Mouse (Mus musculus) embryonic facial prominence, embryonic 11.5 days (tissue): ENCODE data around the gene Phf5a. TPM values are rescaled to one million over a fixed set of nuclear protein-coding genes. Genes with fewer than 3 reads are reported as not detected.

Experiments
- ATAC-seq: fragments of 200-750 bp; cut with Nextera tagmentation; replicated peaks from 2 replicates; pipeline ENCODE4 v1.8.0; 2017; ENCODE audit warnings: low read depth; ENCODE audit not compliant: insufficient number of reproducible peaks, low FRiP score, low TSS enrichment
- DNase-seq: peaks from one replicate; pipeline ENCODE4 v3.0.0-alpha.2; 2015; ENCODE audit warnings: low spot score
- H3K27ac ChIP-seq: fragments of 300-500 bp; sonication (generic); replicated peaks from 2 replicates; pipeline ENCODE4 v1.5.1; 2014; ENCODE audit warnings: mild to moderate bottlenecking, low read depth, low read length, control low read depth
- H3K27me3 ChIP-seq: fragments of 300-500 bp; sonication (generic); 2 replicates; pipeline ENCODE4 v1.6.1; 2014; ENCODE audit warnings: mild to moderate bottlenecking, low read length, moderate library complexity, mixed read lengths; ENCODE audit not compliant: control insufficient read depth, insufficient read depth
- H3K36me3 ChIP-seq: fragments of 300-500 bp; sonication (generic); replicated peaks from 2 replicates; pipeline ENCODE4 v1.6.1; 2014; ENCODE audit warnings: low read depth, mild to moderate bottlenecking, low read length, moderate library complexity, mixed read lengths; ENCODE audit not compliant: control insufficient read depth, insufficient read depth
- H3K4me1 ChIP-seq: fragments of 300-500 bp; sonication (generic); 2 replicates; pipeline ENCODE4 v1.6.1; 2014; ENCODE audit warnings: low read length, mixed read lengths; ENCODE audit not compliant: control insufficient read depth, insufficient read depth
- H3K4me2 ChIP-seq: fragments of 300-500 bp; sonication (generic); 2 replicates; pipeline ENCODE4 v1.6.1; 2014; ENCODE audit warnings: low read depth, mild to moderate bottlenecking, control low read depth, low read length, moderate library complexity
- H3K4me3 ChIP-seq: fragments of 300-500 bp; sonication (generic); 2 replicates; pipeline ENCODE4 v1.5.1; 2014; ENCODE audit warnings: low read depth, low read length, control low read depth
- H3K9ac ChIP-seq: fragments of 300-500 bp; sonication (generic); replicated peaks from 2 replicates; pipeline ENCODE4 v1.6.1; 2014; ENCODE audit warnings: mild to moderate bottlenecking, control low read depth, low read length
- H3K9me3 ChIP-seq: fragments of 300-500 bp; sonication (generic); replicated peaks from 2 replicates; pipeline ENCODE4 v1.6.1; 2016; ENCODE audit warnings: mild to moderate bottlenecking, low read length, inconsistent platforms, mixed read lengths; ENCODE audit not compliant: control insufficient read depth
- WGBS: fragments of 180-500 bp; shearing (Covaris S2); extraction: QIAGEN DNeasy Blood & Tissue Kit; methylation state at CpG from one replicate; pipeline ENCODE4 v1.1.7; 2014; 5-methylcytosine and 5-hydroxymethylcytosine counted together
- polyA plus RNA-seq: library from polyadenylated mRNA; unstranded; fragments of >200 nt; fragmentation: Nextera tagmentation; extraction: Ambion mirVana; gene quantifications from 2 replicates; pipeline ENCODE4 v1.2.1, GENCODE M21; 2014

Gene Phf5a
- polyA plus RNA-seq, 1 experiment from 2014 or later, result 194 TPM

DNA sequence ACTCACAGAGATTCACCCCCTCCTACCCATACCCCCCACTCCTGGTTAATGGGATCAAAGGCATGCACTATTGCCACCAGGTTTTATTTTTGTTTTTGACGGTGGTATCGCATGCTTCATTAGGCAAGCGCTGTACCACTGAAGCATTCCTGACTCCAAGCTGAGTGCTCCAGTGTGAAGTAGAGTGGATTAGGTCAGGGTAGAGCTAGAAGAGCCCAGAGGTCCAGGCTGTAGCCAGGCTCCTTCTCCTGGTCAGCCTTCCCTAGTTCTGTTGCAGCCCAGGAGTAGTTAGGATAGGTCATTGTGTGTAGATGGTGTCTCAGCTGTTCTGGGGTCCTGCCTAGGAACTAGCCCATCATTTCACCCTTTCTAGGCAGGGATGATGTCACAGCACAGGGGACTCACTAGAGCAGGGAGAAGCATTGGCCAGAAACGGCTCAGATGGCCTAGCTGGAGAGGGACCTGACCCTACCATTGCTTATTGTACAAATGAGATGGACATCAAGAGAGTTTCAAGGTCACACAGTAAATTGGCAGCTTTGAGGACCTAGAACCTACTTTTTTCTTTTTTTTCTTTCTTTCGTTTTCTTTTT, 26.6 kb downstream of the Phf5a start:
- DNase-seq, result no peak
- 83% methylated on average over 5 of the region's 5 CpGs for WGBS
- H3K4me1 ChIP-seq, result no peaks in the 10 kb centered on the region

DNA sequence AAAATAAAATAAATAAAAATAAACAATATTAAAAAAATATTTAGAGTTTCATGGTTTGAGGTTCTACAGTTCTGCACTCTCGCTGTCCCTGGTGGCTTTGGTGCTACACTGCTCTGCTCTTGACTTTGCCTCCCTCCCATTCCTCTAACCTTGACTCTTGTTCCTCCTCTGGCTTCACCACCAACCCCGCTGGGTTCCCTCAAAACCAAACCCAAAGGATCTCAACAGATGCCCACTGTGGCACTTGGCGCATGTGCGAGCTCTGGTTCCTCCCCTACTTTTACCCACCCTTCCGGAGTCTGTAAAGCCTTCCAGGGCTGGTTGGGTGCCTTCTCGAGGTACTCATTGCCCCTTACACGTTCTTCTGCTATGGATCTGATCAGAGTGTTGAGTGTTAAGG, 29.4 kb downstream of the Phf5a start:
- ATAC-seq, result no peak
- 83% methylated on average over 7 of the region's 7 CpGs for WGBS
- no peak overlapping the region for H3K27ac ChIP-seq
- no peak overlapping the region for H3K9ac ChIP-seq
- no peaks in the 10 kb centered on the region for H3K4me1 ChIP-seq
- H3K9me3 ChIP-seq, result no peaks in the 10 kb centered on the region
- H3K27me3 ChIP-seq, result no peaks in the 10 kb centered on the region
- H3K4me3 ChIP-seq, result no peak overlapping the region
- no peak for DNase-seq
- no peaks in the 10 kb centered on the region for H3K36me3 ChIP-seq
- no peak overlapping the region for H3K4me2 ChIP-seq

More for the DNA sequence above, 26.6 kb downstream of the Phf5a start:
- H3K27ac ChIP-seq, result no peak overlapping the region
- no peak overlapping the region for H3K4me2 ChIP-seq
- no peak for ATAC-seq
- no peaks in the 10 kb centered on the region; the same call in 1 of the 2 replicates for H3K36me3 ChIP-seq
- H3K9ac ChIP-seq, result no peak overlapping the region
- no peaks in the 10 kb centered on the region for H3K27me3 ChIP-seq
- no peak overlapping the region for H3K4me3 ChIP-seq
- H3K9me3 ChIP-seq, result no peaks in the 10 kb centered on the region

DNA sequence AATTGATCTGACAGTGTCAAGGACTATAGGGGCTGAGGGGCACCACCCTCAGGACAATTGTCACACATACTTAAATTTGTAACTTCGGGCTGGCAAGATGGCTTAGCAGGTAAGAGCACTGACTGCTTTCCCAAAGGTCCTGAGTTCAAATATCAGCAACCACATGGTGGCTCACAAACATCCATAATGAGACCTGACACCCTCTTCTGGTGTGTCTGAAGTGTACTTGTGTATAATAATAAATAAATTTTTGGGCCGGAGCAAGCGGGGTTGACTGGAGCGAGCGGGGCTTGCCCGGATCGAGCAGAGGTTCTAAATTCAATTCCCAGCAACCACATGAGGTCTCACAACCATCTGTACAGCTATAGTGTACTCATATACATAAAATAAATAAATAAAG, 31.4 kb downstream of the Phf5a start:
- Histone ChIP-seq H3K9me3 (no peaks in the 10 kb centered on the region), H3K27ac (no peak overlapping the region), H3K9ac (no peak overlapping the region), H3K4me1 (0 out of 2 replicates have a peak, but pooled peaks cover 4% of the 10 kb centered on the region), H3K36me3 (no peaks in the 10 kb centered on the region), H3K27me3 (no peaks in the 10 kb centered on the region), H3K4me2 (no peak overlapping the region), H3K4me3 (no peak overlapping the region)
- ATAC-seq (no peak), DNase-seq (no peak)
- WGBS, result 91% methylated on average over 7 of the region's 7 CpGs

DNA sequence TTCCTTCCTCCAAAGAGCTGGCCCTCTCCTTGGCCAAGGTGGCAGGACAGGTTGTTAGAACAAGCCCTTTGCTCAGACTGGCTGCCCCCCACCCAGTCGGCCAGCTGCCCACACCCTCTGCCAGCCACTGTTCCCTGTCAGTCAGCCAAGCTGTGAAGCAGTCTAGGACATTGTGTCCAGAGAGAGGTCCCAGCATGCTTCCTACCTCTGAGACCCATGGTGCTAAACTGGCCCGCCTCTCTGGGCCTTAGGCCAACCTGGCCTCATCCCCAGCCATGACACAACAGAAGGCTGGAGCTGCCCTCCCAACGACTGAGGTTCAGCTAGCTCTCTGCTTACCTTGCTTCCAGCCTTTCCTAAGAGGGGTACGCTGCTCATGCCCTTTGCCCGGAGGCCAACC, 32.1 kb downstream of the Phf5a start:
- no peaks in the 10 kb centered on the region for H3K9me3 ChIP-seq
- no peak for DNase-seq
- WGBS, result 74% methylated on average over 5 of the region's 5 CpGs
- ATAC-seq, result no peak
- H3K9ac ChIP-seq, result no peak overlapping the region
- no peak overlapping the region for H3K27ac ChIP-seq
- H3K27me3 ChIP-seq, result no peaks in the 10 kb centered on the region
- 0 out of 2 replicates have a peak, but pooled peaks cover 4% of the 10 kb centered on the region for H3K4me1 ChIP-seq
- H3K36me3 ChIP-seq, result no peaks in the 10 kb centered on the region
- no peak overlapping the region for H3K4me2 ChIP-seq
- H3K4me3 ChIP-seq, result no peak overlapping the region

DNA sequence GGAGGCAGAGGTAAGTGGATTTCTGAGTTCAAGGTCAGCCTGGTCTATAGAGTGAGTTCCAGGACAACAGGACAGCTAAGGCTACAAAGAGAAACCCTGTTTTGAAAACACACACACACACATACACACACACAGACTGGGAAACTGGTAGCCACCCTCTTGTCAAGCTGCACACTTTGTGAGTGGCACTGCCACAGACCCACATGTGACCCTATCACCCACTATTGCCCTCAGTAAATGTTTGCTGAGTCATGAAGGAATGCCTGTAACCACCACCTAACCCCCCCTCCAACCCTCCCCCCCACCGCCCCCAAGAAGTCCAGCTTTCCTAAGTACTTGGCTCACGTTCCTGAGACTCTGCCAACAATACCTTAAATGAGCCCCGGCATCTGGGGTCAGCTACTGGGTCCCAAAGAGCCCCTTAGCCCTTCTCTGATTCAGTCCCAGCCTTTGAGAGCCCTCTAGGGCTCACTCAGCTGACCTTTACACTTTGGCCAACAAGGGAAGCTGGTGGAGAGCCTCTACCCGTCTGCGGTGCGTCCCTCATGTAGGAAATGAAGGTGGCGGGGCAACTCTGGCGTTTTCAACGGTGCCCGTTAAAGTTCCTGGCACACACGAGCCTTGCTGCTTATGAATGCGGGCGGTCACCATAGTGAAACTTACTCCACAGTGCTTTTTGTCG, 33.0 kb downstream of the Phf5a start:
- no peak for ATAC-seq
- Histone ChIP-seq H3K4me1 (0 out of 2 replicates have a peak, but pooled peaks cover 4% of the 10 kb centered on the region), H3K27me3 (no peaks in the 10 kb centered on the region), H3K27ac (no peak overlapping the region), H3K9me3 (no peaks in the 10 kb centered on the region), H3K4me2 (no peak overlapping the region), H3K4me3 (no peak overlapping the region), H3K36me3 (no peaks in the 10 kb centered on the region), H3K9ac (no peak overlapping the region)
- 76% methylated on average over 14 of the region's 14 CpGs for WGBS
- no peak for DNase-seq

GRCm38 (mm10) chr15:81836966-81837920, 34.5 kb downstream of the Phf5a start:
- ATAC-seq (no peak), DNase-seq (no peak)
- Histone ChIP-seq H3K4me1 (0 out of 2 replicates have a peak, but pooled peaks cover 4% of the 10 kb centered on the region), H3K9ac (no peak overlapping the region), H3K27me3 (no peaks in the 10 kb centered on the region), H3K9me3 (no peaks in the 10 kb centered on the region), H3K36me3 (no peaks in the 10 kb centered on the region), H3K4me3 (no peak overlapping the region), H3K27ac (no peak overlapping the region), H3K4me2 (no peak overlapping the region)
- 57% methylated on average over 7 of the region's 7 CpGs for WGBS

GRCm38 (mm10) chr15:81836124-81836821, 35.4 kb downstream of the Phf5a start:
- WGBS, result under 1% methylated on average over 32 of the region's 33 CpGs
- ATAC-seq (peak; percentile 79), DNase-seq (peak; percentile 77)
- H3K9ac ChIP-seq, result peak overlapping the region; percentile 23
- H3K9me3 ChIP-seq, result no peaks in the 10 kb centered on the region
- H3K4me1 ChIP-seq, result 0 out of 2 replicates have a peak, but pooled peaks cover 4% of the 10 kb centered on the region
- peak overlapping the region; percentile 28 for H3K4me2 ChIP-seq
- no peak overlapping the region for H3K27ac ChIP-seq
- peak overlapping the region; percentile 28 for H3K4me3 ChIP-seq
- H3K27me3 ChIP-seq, result no peaks in the 10 kb centered on the region
- no peaks in the 10 kb centered on the region for H3K36me3 ChIP-seq
